Mouse (Mus musculus) G1E (cell line): ENCODE data around the gene Pptc7. TPM values are rescaled to one million over a fixed set of nuclear protein-coding genes. Genes with fewer than 3 reads are reported as not detected.

Source experiments
- ATAC-seq: 2 replicates; pipeline ENCODE4 v1.8.0; 2016; ENCODE audit warnings: mild to moderate bottlenecking; ENCODE audit not compliant: insufficient number of reproducible peaks, poor library complexity, low FRiP score, severe bottlenecking; ENCODE audit errors: extremely low read depth
- DNase-seq: peaks from one replicate; pipeline ENCODE4 v3.0.0; 2012; ENCODE audit warnings: low spot score
- H3K27me3 ChIP-seq: 2 replicates; pipeline ENCODE4 v1.6.1; 2012; ENCODE audit warnings: mild to moderate bottlenecking, low read length, inconsistent platforms; ENCODE audit not compliant: insufficient read depth
- H3K36me3 ChIP-seq: replicated peaks from 2 replicates; pipeline ENCODE3; 2012; ENCODE audit warnings: mild to moderate bottlenecking, inconsistent platforms
- H3K4me1 ChIP-seq: 2 replicates; pipeline ENCODE4 v1.6.1; 2012; ENCODE audit warnings: low read depth, low read length, inconsistent platforms, mixed read lengths; ENCODE audit not compliant: insufficient read depth
- H3K4me3 ChIP-seq: 2 replicates; pipeline ENCODE4 v1.5.1; 2012; ENCODE audit warnings: low read depth, mild to moderate bottlenecking, inconsistent platforms, low read length, moderate library complexity, mixed read lengths
- H3K9me3 ChIP-seq: replicated peaks from 2 replicates; pipeline ENCODE4 v1.6.1; 2012; ENCODE audit warnings: inconsistent platforms
- CTCF ChIP-seq: IDR thresholded peaks from 2 replicates; pipeline ENCODE4 v1.5.1; 2012; ENCODE audit warnings: low read depth, low read length, inconsistent platforms, mixed read lengths
- GATA1 ChIP-seq: IDR thresholded peaks from 2 replicates; pipeline ENCODE4 v1.6.1; 2012; ENCODE audit warnings: borderline replicate concordance, low read length, inconsistent platforms, mixed read lengths
- GATA2 ChIP-seq: IDR thresholded peaks from 2 replicates; pipeline ENCODE4 v1.6.1; 2012; ENCODE audit warnings: low read depth, low read length, inconsistent platforms, borderline replicate concordance
- POLR2AphosphoS5 ChIP-seq: IDR thresholded peaks from 2 replicates; pipeline ENCODE4 v1.6.1; 2012; ENCODE audit warnings: low read depth, low read length, inconsistent platforms; ENCODE audit not compliant: insufficient replicate concordance
- TAL1 ChIP-seq: conservative IDR thresholded peaks from 2 replicates; pipeline ENCODE4 v1.6.1; 2012; ENCODE audit warnings: low read depth, low read length, inconsistent platforms, mixed read lengths
- polyA plus RNA-seq: library from polyadenylated mRNA; stranded (reverse); fragments of >175 nt; gene quantifications from 2 replicates; pipeline ENCODE4 v1.2.3, GENCODE M21; 2012
- total RNA-seq, 2 experiments: library from RNA; stranded (forward) in 1 of 2; stranded (reverse) in 1 of 2; fragments of 200-1000 nt in 1 of 2; fragments of >200 nt in 1 of 2; fragmentation: Nextera tagmentation in 1 of 2; gene quantifications; 2 replicates each; pipeline ENCODE4 v1.2.3; 2014 to 2017

The Pptc7 gene
- total and polyA plus RNA-seq, 3 experiments = 10.6 to 16.7 (median 12.5) TPM

GRCm38 (mm10) chr5:122323523-122323922 lies 39.4 kb downstream of the Pptc7 start:
- no peaks in the 10 kb centered on the region for H3K27me3 ChIP-seq
- ATAC-seq = no peak
- no peak for DNase-seq
- peaks cover 88% of the 10 kb centered on the region for H3K36me3 ChIP-seq
- no peaks in the 10 kb centered on the region for H3K4me1 ChIP-seq
- H3K9me3 ChIP-seq = no peaks in the 10 kb centered on the region
- H3K4me3 ChIP-seq = no peak overlapping the region
- TF ChIP-seq CTCF (no peak), GATA2 (no peak), TAL1 (no peak), GATA1 (no peak), POLR2AphosphoS5 (no peak)

- ATAC-seq = no peak
- Histone ChIP-seq H3K9me3 (no peaks in the 10 kb centered on the region), H3K27me3 (no peaks in the 10 kb centered on the region), H3K4me3 (no peak overlapping the region), H3K36me3 (peaks cover 89% of the 10 kb centered on the region), H3K4me1 (no peaks in the 10 kb centered on the region)
- no peak for DNase-seq
- TF ChIP-seq TAL1 (no peak), CTCF (no peak), POLR2AphosphoS5 (no peak), GATA2 (no peak), GATA1 (no peak)
Measured at GRCm38 (mm10) chr5:122324608-122325431, 40.7 kb downstream of the Pptc7 start.

GRCm38 (mm10) chr5:122325477-122325876 lies 41.3 kb downstream of the Pptc7 start:
- TF ChIP-seq GATA2 = no peak
- TF ChIP-seq CTCF = no peak
- TF ChIP-seq POLR2AphosphoS5 = no peak
- TF ChIP-seq GATA1 = no peak
- no peak for TF ChIP-seq TAL1
- DNase-seq = no peak
- Histone ChIP-seq H3K4me3 (no peak overlapping the region), H3K9me3 (no peaks in the 10 kb centered on the region), H3K27me3 (no peaks in the 10 kb centered on the region), H3K36me3 (peaks cover 88% of the 10 kb centered on the region), H3K4me1 (peaks cover 2% of the 10 kb centered on the region)
- ATAC-seq = no peak

GRCm38 (mm10) chr5:122327283-122327682 lies 43.1 kb downstream of the Pptc7 start:
- ATAC-seq = no peak
- Histone ChIP-seq H3K4me3 (no peak overlapping the region), H3K9me3 (no peaks in the 10 kb centered on the region), H3K4me1 (peaks cover 2% of the 10 kb centered on the region), H3K36me3 (peaks cover 80% of the 10 kb centered on the region), H3K27me3 (no peaks in the 10 kb centered on the region)
- TF ChIP-seq GATA2 (no peak), GATA1 (no peak), CTCF (no peak)
- no peak for DNase-seq

GRCm38 (mm10) chr5:122330269-122330668 lies 46.1 kb downstream of the Pptc7 start:
- Histone ChIP-seq H3K27me3 (no peaks in the 10 kb centered on the region), H3K36me3 (peaks cover 72% of the 10 kb centered on the region), H3K4me3 (no peak overlapping the region), H3K9me3 (no peaks in the 10 kb centered on the region), H3K4me1 (peaks cover 2% of the 10 kb centered on the region)
- ATAC-seq (no peak), DNase-seq (no peak)
- TF ChIP-seq GATA1 = no peak
- no peak for TF ChIP-seq POLR2AphosphoS5
- no peak for TF ChIP-seq CTCF
- no peak for TF ChIP-seq TAL1
- TF ChIP-seq GATA2 = no peak

GRCm38 (mm10) chr5:122334682-122335081 lies 50.5 kb downstream of the Pptc7 start:
- no peaks in the 10 kb centered on the region for H3K27me3 ChIP-seq
- H3K4me1 ChIP-seq = peaks cover 2% of the 10 kb centered on the region
- TF ChIP-seq GATA1 = no peak
- no peak for TF ChIP-seq POLR2AphosphoS5
- no peak for TF ChIP-seq TAL1
- no peak for TF ChIP-seq CTCF
- no peak for TF ChIP-seq GATA2
- DNase-seq (no peak), ATAC-seq (no peak)
- no peaks in the 10 kb centered on the region for H3K9me3 ChIP-seq
- peaks cover 55% of the 10 kb centered on the region for H3K36me3 ChIP-seq
- H3K4me3 ChIP-seq = no peak overlapping the region
